ENCODE assay signal across 14 mouse cellular contexts in the genomic region with DNA sequence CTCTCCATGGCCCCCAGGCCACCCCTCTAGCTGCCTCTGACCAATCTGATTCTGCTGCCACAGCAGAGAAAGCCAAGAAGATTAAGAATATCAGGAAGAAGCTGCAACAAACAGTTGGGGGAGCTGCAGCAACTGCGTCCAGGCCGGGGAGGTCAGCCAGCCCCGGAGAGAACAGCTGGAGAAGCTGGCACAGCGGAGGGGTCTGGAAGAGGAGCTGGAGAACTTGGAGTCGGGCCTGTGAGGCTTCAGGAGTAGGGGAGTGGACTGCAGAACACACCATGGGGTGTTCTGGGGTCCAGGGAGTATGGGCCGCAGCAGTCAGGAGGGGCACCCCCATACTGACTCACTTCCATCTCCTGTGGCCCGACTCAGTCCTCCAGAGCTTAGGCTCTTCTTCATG.
DNase-seq lines count a peak whose midpoint lies in the region; ATAC-seq and TF ChIP-seq lines count a peak whose summit lies in the region.
"Had no signal": no experiment of that assay in that cellular context is flagged by ENCODE, and none has a peak within 500 bp of the region (broad histone marks: within the 10 kb centered on the region; RNA-seq: fewer than 3 reads in every experiment).

No protein-coding gene starts in this region.

- no peak overlapping the region for H3K9ac ChIP-seq in hindbrain, postnatal 0 days (replicated peaks; ENCODE audit: low read length)
- H3K9ac ChIP-seq in hindbrain, embryonic 13.5 days: no peak overlapping the region

- 0 out of 2 replicates have a peak, but pooled peaks have one; percentile 40 for ATAC-seq in hindbrain, postnatal 0 days
- no peak for ATAC-seq in hindbrain, embryonic 13.5 days (ENCODE audit: low FRiP score)

- no peak for DNase-seq in hindbrain, postnatal 0 days (ENCODE audit: low spot score)
- DNase-seq in embryonic facial prominence, embryonic 10.5 days (ENCODE audit: low spot score): no peak
- peak; percentile 80 for DNase-seq in gastrocnemius, postnatal 14 days
- DNase-seq in ovary, adult 18-20 months (ENCODE audit: low spot score): peak; percentile 68
- DNase-seq in frontal cortex, postnatal 36 days (ENCODE audit: low spot score in 2 of 2): no peak
- no peak for DNase-seq in left cerebral cortex, adult 18-20 months (ENCODE audit: low spot score in 2 of 2)
- DNase-seq: adrenal gland, postnatal 10 days; embryo, embryonic 11 days; kidney, adult 2 months; layer of hippocampus, postnatal 36 days; retina, postnatal 1 day had no signal

- H3K27me3 ChIP-seq in hindbrain, postnatal 0 days (ENCODE audit: insufficient read depth, low read length): no peaks in the 10 kb centered on the region
- no peaks in the 10 kb centered on the region for H3K27me3 ChIP-seq in hindbrain, embryonic 13.5 days
- H3K27me3 ChIP-seq in embryonic facial prominence, embryonic 10.5 days (replicated peaks; ENCODE audit: low read depth, poor library complexity, severe bottlenecking): no peaks in the 10 kb centered on the region

- no peak for TF ChIP-seq CTCF in hindbrain, postnatal 0 days (IDR thresholded peaks at IDR 0.05; ENCODE audit: low read depth)

- H3K27ac ChIP-seq in hindbrain, postnatal 0 days: no peak overlapping the region
- H3K27ac ChIP-seq in hindbrain, embryonic 13.5 days: no peak overlapping the region
- peak overlapping the region; percentile 30; the same call in 1 of the 2 replicates for H3K27ac ChIP-seq in embryonic facial prominence, embryonic 10.5 days (replicated peaks)
- H3K27ac ChIP-seq: hindbrain, embryonic 10.5 days had no signal

- no peaks in the 10 kb centered on the region for H3K9me3 ChIP-seq in hindbrain, postnatal 0 days (ENCODE audit: low read length)
- no peaks in the 10 kb centered on the region for H3K9me3 ChIP-seq in hindbrain, embryonic 13.5 days
- no peaks in the 10 kb centered on the region for H3K9me3 ChIP-seq in embryonic facial prominence, embryonic 10.5 days
- H3K9me3 ChIP-seq: hindbrain, embryonic 10.5 days had no signal

- intact Hi-C loops in gastrocnemius, postnatal 14 days (cut with DNase I; ENCODE audit: low total_unique reads): no loop called here

- no peaks in the 10 kb centered on the region for H3K4me1 ChIP-seq in hindbrain, postnatal 0 days (ENCODE audit: insufficient read depth, low read length)
- H3K4me1 ChIP-seq in hindbrain, embryonic 13.5 days (replicated peaks): no peaks in the 10 kb centered on the region
- no peaks in the 10 kb centered on the region for H3K4me1 ChIP-seq in embryonic facial prominence, embryonic 10.5 days
- H3K4me1 ChIP-seq: hindbrain, embryonic 10.5 days had no signal

- no peak overlapping the region for H3K4me2 ChIP-seq in hindbrain, postnatal 0 days (ENCODE audit: low read depth, low read length)
- H3K4me2 ChIP-seq in hindbrain, embryonic 13.5 days: no peak overlapping the region
- H3K4me2 ChIP-seq: liver, embryonic 11.5 days had no signal

- no peak overlapping the region for H3K4me3 ChIP-seq in hindbrain, postnatal 0 days (ENCODE audit: low read length)
- no peak overlapping the region for H3K4me3 ChIP-seq in hindbrain, embryonic 13.5 days
- H3K4me3 ChIP-seq in embryonic facial prominence, embryonic 10.5 days: no peak overlapping the region
- H3K4me3 ChIP-seq: hindbrain, embryonic 10.5 days had no signal

- 61% methylated on average over 7 of the region's 7 CpGs for WGBS in hindbrain, postnatal 0 days
- WGBS in hindbrain, embryonic 13.5 days: 74% methylated on average over 7 of the region's 7 CpGs
- WGBS in embryonic facial prominence, embryonic 10.5 days: 74% methylated on average over 7 of the region's 7 CpGs

- no peaks in the 10 kb centered on the region for H3K36me3 ChIP-seq in hindbrain, postnatal 0 days (ENCODE audit: insufficient read depth, low read length)
- H3K36me3 ChIP-seq in hindbrain, embryonic 13.5 days: no peaks in the 10 kb centered on the region
- H3K36me3 ChIP-seq in embryonic facial prominence, embryonic 10.5 days (replicated peaks): no peaks in the 10 kb centered on the region
- H3K36me3 ChIP-seq: hindbrain, embryonic 10.5 days had no signal

Comparison
In these comparisons a context has a peak if more than half of its experiments do, and no peak if none do; other contexts are left out.
1. DNase-seq: peak in gastrocnemius, postnatal 14 days (single experiment) and ovary, adult 18-20 months (single experiment); none in hindbrain, postnatal 0 days (single experiment), embryonic facial prominence, embryonic 10.5 days (single experiment), frontal cortex, postnatal 36 days (0 of 2) and left cerebral cortex, adult 18-20 months (0 of 2).